Mouse (Mus musculus): ENCODE measurements around the gene Znrf3.

DNA sequence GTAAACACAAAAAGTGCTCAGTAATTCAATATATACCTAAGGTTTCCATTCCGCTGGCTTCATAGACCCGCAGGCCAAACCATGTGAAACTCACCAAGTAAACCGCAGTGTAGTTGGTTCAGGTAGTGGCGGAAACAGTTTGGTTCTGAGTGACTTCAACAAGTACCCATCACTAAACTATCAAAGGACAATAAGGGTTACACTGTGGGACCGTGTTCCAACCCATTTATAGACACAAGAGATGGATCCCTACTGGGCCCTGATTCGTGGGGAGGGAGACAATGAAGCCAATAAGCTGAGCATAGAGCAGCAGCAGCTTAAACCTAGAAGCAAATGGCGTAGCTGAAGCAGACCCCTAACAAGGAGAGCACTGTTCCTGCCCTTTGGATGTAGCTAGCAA lies 107.8 kb downstream of the Znrf3 start:
- TF ChIP-seq GATA1 (IDR thresholded peaks at IDR 0.05; ENCODE audit: borderline replicate concordance, low read length) (no peak), FLI1 (IDR thresholded peaks at IDR 0.05; ENCODE audit: low read length) (no peak)

Data from megakaryocyte, embryonic 14.5 days (primary cell).